8 mouse cellular contexts compared by ENCODE assay signal in genomic region chrX:141473470-141474302, GRCm38 (mm10). TPM values are rescaled to one million over a fixed set of nuclear protein-coding genes. Genes with fewer than 3 reads are reported as not detected.
DNase-seq lines count a peak whose midpoint lies in the region; ATAC-seq and TF ChIP-seq lines count a peak whose summit lies in the region.

Col4a6 (minus strand) TSS chrX:141474076.

- H3K27ac ChIP-seq in heart, postnatal 0 days (ENCODE audit: low read depth), result no peak within 1 kb of the TSS
- no peak within 1 kb of the TSS for H3K27ac ChIP-seq in midbrain, embryonic 16.5 days (ENCODE audit: low read length)

- TF ChIP-seq CTCF in heart, postnatal 0 days (IDR thresholded peaks at IDR 0.05; ENCODE audit: low read depth), result no peak

- WGBS in heart, postnatal 0 days, result 13% methylated on average over 16 of the region's 16 CpGs
- 18% methylated on average over 16 of the region's 16 CpGs for WGBS in midbrain, embryonic 16.5 days

- peak; percentile 58 for DNase-seq in Muller cell, postnatal 12 days (ENCODE audit: inconsistent ontology term)
- DNase-seq in heart, postnatal 0 days (ENCODE audit: low spot score), result no peak
- peak; percentile 29 to 45 for DNase-seq in kidney, postnatal 4 days
- no peak for DNase-seq in frontal cortex, postnatal 36 days (ENCODE audit: low spot score in 2 of 2)
- DNase-seq in layer of hippocampus, postnatal 36 days, result no peak
- no peak for DNase-seq in left cerebral cortex, postnatal 25 days (ENCODE audit: low spot score in 2 of 2)

- H3K4me3 ChIP-seq in heart, postnatal 0 days (ENCODE audit: low read depth, low read length), result peak within 1 kb of the TSS; percentile 59
- H3K4me3 ChIP-seq in midbrain, embryonic 16.5 days (ENCODE audit: low read depth, low read length), result peak within 1 kb of the TSS; percentile 41

- TF ChIP-seq EP300 in heart, postnatal 0 days (IDR thresholded peaks at IDR 0.05; ENCODE audit: low read depth), result no peak

- ATAC-seq in common myeloid progenitor, adult 5-6 weeks (replicated peaks; ENCODE audit: low read depth, poor library complexity, severe bottlenecking), result peak; percentile 51; the same call in 1 of the 2 replicates
- ATAC-seq in heart, postnatal 0 days (ENCODE audit: insufficient read depth, low read depth), result no peak
- peak; percentile 67; the same call in 1 of the 2 replicates for ATAC-seq in midbrain, embryonic 16.5 days

- intact Hi-C loops in left cerebral cortex, postnatal 25 days (cut with DNase I), result no loop called here

- H3K4me1 ChIP-seq in heart, postnatal 0 days (ENCODE audit: control insufficient read depth, insufficient read depth), result no peaks in the 10 kb centered on the region
- no peaks in the 10 kb centered on the region for H3K4me1 ChIP-seq in midbrain, embryonic 16.5 days (ENCODE audit: control insufficient read depth, insufficient read depth, low read length)

- no peaks in the 10 kb centered on the region for H3K36me3 ChIP-seq in heart, postnatal 0 days (replicated peaks; ENCODE audit: control insufficient read depth, insufficient read depth, low read length)
- no peaks in the 10 kb centered on the region for H3K36me3 ChIP-seq in midbrain, embryonic 16.5 days (ENCODE audit: control insufficient read depth, insufficient read depth, low read length)

- peak within 1 kb of the TSS; percentile 62 for H3K4me2 ChIP-seq in heart, postnatal 0 days (ENCODE audit: low read depth, low read length)
- peak within 1 kb of the TSS; percentile 72 for H3K4me2 ChIP-seq in midbrain, embryonic 16.5 days (ENCODE audit: low read length)

- no peaks in the 10 kb centered on the region for H3K27me3 ChIP-seq in heart, postnatal 0 days (ENCODE audit: control insufficient read depth, insufficient read depth, low read length)
- peaks cover 13% of the 10 kb centered on the region for H3K27me3 ChIP-seq in midbrain, embryonic 16.5 days (ENCODE audit: control insufficient read depth, insufficient read depth, low read depth, low read length)

- peak within 1 kb of the TSS; percentile 35; the same call in 1 of the 2 replicates for H3K9ac ChIP-seq in heart, postnatal 0 days (replicated peaks; ENCODE audit: low read depth, low read length)
- H3K9ac ChIP-seq in midbrain, embryonic 16.5 days (ENCODE audit: low read depth, low read length), result no peak within 1 kb of the TSS

- H3K9me3 ChIP-seq in heart, postnatal 0 days (replicated peaks; ENCODE audit: control insufficient read depth, low read length), result no peaks in the 10 kb centered on the region
- no peaks in the 10 kb centered on the region for H3K9me3 ChIP-seq in midbrain, embryonic 16.5 days (replicated peaks; ENCODE audit: control insufficient read depth, low read length, poor library complexity, severe bottlenecking)

RNA-seq across cellular contexts. Expression of gene Col4a6, which starts in this region (rescaled TPM):
- 0.19 TPM in 1 of 2 replicates, not detected in the other for total RNA-seq in common myeloid progenitor, adult 5-6 weeks (2017)
- total RNA-seq in heart, postnatal 0 days (2014; rRNA removed; ENCODE audit: low replicate concordance), result 5.6 and 6.2 TPM in 2 replicates
- 1.7 and 1.9 TPM in 2 replicates for polyA plus RNA-seq in heart, postnatal 0 days (2015; fragmentation: Nextera tagmentation; extraction: Ambion mirVana)
- polyA plus RNA-seq in midbrain, embryonic 16.5 days (2015; fragmentation: Nextera tagmentation; extraction: Ambion mirVana), result 2.2 TPM in 2 replicates
- 1 to 10 TPM in 1 of 2 experiments, under 1 TPM in 1; 0.87 to 1.4 TPM for total RNA-seq in layer of hippocampus, postnatal 36 days (2021)
- 1 to 10 TPM; 1.2 to 1.6 TPM for total RNA-seq in left cerebral cortex, postnatal 25 days (2021)

Comparison
In these comparisons a context has a peak if more than half of its experiments do, and no peak if none do; other contexts are left out.
1. Peak in ATAC-seq in common myeloid progenitor, adult 5-6 weeks; RNA of the gene not detected or under 1 TPM.
2. DNase-seq: peak in Muller cell, postnatal 12 days (single experiment) and kidney, postnatal 4 days (2 of 2); none in heart, postnatal 0 days (single experiment), frontal cortex, postnatal 36 days (0 of 2), layer of hippocampus, postnatal 36 days (0 of 2) and left cerebral cortex, postnatal 25 days (0 of 2).